Mouse (Mus musculus): ENCODE data around the gene Mrap2.

- no peak for TF ChIP-seq CTCF (IDR thresholded peaks at IDR 0.05; ENCODE audit: low read depth)
- TF ChIP-seq EP300 (IDR thresholded peaks at IDR 0.05; ENCODE audit: low read depth), result no peak
Observed at GRCm38 (mm10) chr9:87200426-87200825, 56.3 kb downstream of the Mrap2 start.
